Mouse (Mus musculus) MEL (cell line): ENCODE results near the gene Wnt7b. TPM values are rescaled to one million over a fixed set of nuclear protein-coding genes. Genes with fewer than 3 reads are reported as not detected.

Experiments used
- DNase-seq: peaks from one replicate; pipeline ENCODE4 v3.0.0; 2011; ENCODE audit warnings: low read depth, low spot score
- H3K27ac ChIP-seq: 2 replicates; pipeline ENCODE4 v1.5.1; 2012; ENCODE audit warnings: low read depth, mild to moderate bottlenecking, control low read depth, low read length, moderate library complexity; ENCODE audit not compliant: control insufficient read depth
- H3K27me3 ChIP-seq, 2 experiments: fragments of 150-350 bp in 1 of 2; sonication (generic) in 1 of 2; 2 replicates each; pipeline ENCODE4 v1.6.1; 2012; ENCODE audit warnings: low read length in 2 of 2, mild to moderate bottlenecking in 2 of 2, improper control_type of control experiment in 1 of 2, moderate library complexity in 1 of 2; ENCODE audit not compliant: insufficient read depth in 2 of 2, control insufficient read depth in 1 of 2
- H3K36me3 ChIP-seq, 2 experiments: 2 replicates each; pipeline ENCODE4 v1.6.1; 2012 to 2014; ENCODE audit warnings: low read length in 2 of 2, improper control_type of control experiment in 1 of 2, inconsistent platforms in 1 of 2, mild to moderate bottlenecking in 1 of 2; ENCODE audit not compliant: insufficient read depth in 2 of 2, control insufficient read depth in 1 of 2
- H3K4me1 ChIP-seq, 2 experiments: fragments of 150-350 bp in 1 of 2; sonication (generic) in 1 of 2; 2 replicates each; pipeline ENCODE4 v1.6.1; 2012; ENCODE audit warnings: low read length in 2 of 2, improper control_type of control experiment in 1 of 2, mild to moderate bottlenecking in 1 of 2; ENCODE audit not compliant: insufficient read depth in 2 of 2, control insufficient read depth in 1 of 2
- H3K4me3 ChIP-seq, 2 experiments: fragments of 150-350 bp in 1 of 2; sonication (generic) in 1 of 2; 2 replicates each; pipeline ENCODE4 v1.5.1; 2012; ENCODE audit warnings: low read depth in 2 of 2, low read length in 2 of 2, mild to moderate bottlenecking in 2 of 2, moderate library complexity in 2 of 2, control low read depth in 1 of 2, improper control_type of control experiment in 1 of 2; ENCODE audit not compliant: control insufficient read depth in 1 of 2, insufficient read depth in 1 of 2
- H3K79me2 ChIP-seq: 2 replicates; pipeline ENCODE4 v1.6.1; 2012; ENCODE audit warnings: mild to moderate bottlenecking, low read length, moderate library complexity; ENCODE audit not compliant: control insufficient read depth, poor library complexity, insufficient read depth
- H3K9ac ChIP-seq: 2 replicates; pipeline ENCODE4 v1.6.1; 2012; ENCODE audit warnings: low read depth, mild to moderate bottlenecking, control low read depth, low read length, moderate library complexity; ENCODE audit not compliant: control insufficient read depth, poor library complexity, severe bottlenecking
- H3K9me3 ChIP-seq: fragments of 150-350 bp; sonication (generic); replicated peaks from 2 replicates; pipeline ENCODE4 v1.6.1; 2012; ENCODE audit warnings: mild to moderate bottlenecking, low read length, improper control_type of control experiment, moderate library complexity; ENCODE audit not compliant: insufficient read depth
- BHLHE40 ChIP-seq: IDR thresholded peaks from 2 replicates; pipeline ENCODE4 v1.6.1; 2012; ENCODE audit warnings: low read depth, mild to moderate bottlenecking, inconsistent platforms, low read length, improper control_type of control experiment, borderline replicate concordance
- CHD2 ChIP-seq: IDR thresholded peaks from 2 replicates; pipeline ENCODE4 v1.6.1; 2011; ENCODE audit warnings: low read length, improper control_type of control experiment
- EP300 ChIP-seq, 2 experiments: IDR thresholded peaks; 2 replicates each; pipeline ENCODE4 v1.6.1; 2011; ENCODE audit warnings: improper control_type of control experiment in 2 of 2, low read length in 2 of 2, low read depth in 1 of 2, mild to moderate bottlenecking in 1 of 2
- ETS1 ChIP-seq: IDR thresholded peaks from 2 replicates; pipeline ENCODE4 v1.6.1; 2012; ENCODE audit warnings: low read depth, mild to moderate bottlenecking, inconsistent platforms, low read length, improper control_type of control experiment, moderate library complexity
- GATA1 ChIP-seq: IDR thresholded peaks from 2 replicates; pipeline ENCODE4 v1.6.1; 2011; ENCODE audit warnings: low read depth, low read length, improper control_type of control experiment
- JUND ChIP-seq: IDR thresholded peaks from 2 replicates; pipeline ENCODE4 v1.6.1; 2011; ENCODE audit warnings: low read depth, mild to moderate bottlenecking, improper control_type of control experiment, low read length
- MAZ ChIP-seq: IDR thresholded peaks from 2 replicates; pipeline ENCODE4 v1.6.1; 2012; ENCODE audit warnings: low read depth, mild to moderate bottlenecking, inconsistent platforms, low read length, improper control_type of control experiment
- NELFE ChIP-seq: IDR thresholded peaks from 2 replicates; pipeline ENCODE4 v1.6.1; 2011; ENCODE audit warnings: low read depth, low read length, improper control_type of control experiment
- NRF1 ChIP-seq: IDR thresholded peaks from 2 replicates; pipeline ENCODE4 v1.6.1; 2014; ENCODE audit warnings: low read depth, mild to moderate bottlenecking, inconsistent platforms, low read length, improper control_type of control experiment, moderate library complexity; ENCODE audit not compliant: poor library complexity, insufficient read depth, severe bottlenecking
- POLR2AphosphoS2 ChIP-seq: IDR thresholded peaks from 2 replicates; pipeline ENCODE4 v1.6.1; 2011; ENCODE audit warnings: low read length, improper control_type of control experiment
- POLR2AphosphoS5 ChIP-seq: IDR thresholded peaks from 2 replicates; pipeline ENCODE4 v1.6.1; 2012; ENCODE audit warnings: low read depth, borderline replicate concordance, mild to moderate bottlenecking, inconsistent platforms, low read length, moderate library complexity, mixed read lengths
- RCOR1 ChIP-seq: IDR thresholded peaks from 2 replicates; pipeline ENCODE4 v1.6.1; 2012; ENCODE audit warnings: low read depth, mild to moderate bottlenecking, inconsistent platforms, low read length, improper control_type of control experiment
- SIN3A ChIP-seq: IDR thresholded peaks from 2 replicates; pipeline ENCODE4 v1.6.1; 2012; ENCODE audit warnings: low read length, improper control_type of control experiment, inconsistent platforms
- TAL1 ChIP-seq: IDR thresholded peaks from 2 replicates; pipeline ENCODE4 v1.6.1; 2012; ENCODE audit warnings: mild to moderate bottlenecking, inconsistent platforms, low read length, moderate library complexity, mixed read lengths
- USF1 ChIP-seq: IDR thresholded peaks from 2 replicates; pipeline ENCODE4 v1.6.1; 2014; ENCODE audit warnings: low read depth, mild to moderate bottlenecking, inconsistent platforms, low read length, improper control_type of control experiment, moderate library complexity
- USF2 ChIP-seq, 2 experiments: IDR thresholded peaks; 2 replicates each; pipeline ENCODE4 v1.6.1; 2011 to 2012; ENCODE audit warnings: improper control_type of control experiment in 2 of 2, low read length in 2 of 2, borderline replicate concordance in 1 of 2, inconsistent platforms in 1 of 2, low read depth in 1 of 2, mild to moderate bottlenecking in 1 of 2; ENCODE audit not compliant: insufficient read depth in 1 of 2
- ZC3H11A ChIP-seq: IDR thresholded peaks from 2 replicates; pipeline ENCODE4 v1.6.1; 2012; ENCODE audit warnings: low read depth, mild to moderate bottlenecking, inconsistent platforms, low read length, improper control_type of control experiment
- ZKSCAN1 ChIP-seq: IDR thresholded peaks from 2 replicates; pipeline ENCODE4 v1.6.1; 2012; ENCODE audit warnings: low read depth, mild to moderate bottlenecking, inconsistent platforms, low read length, improper control_type of control experiment, moderate library complexity
- ZNF384 ChIP-seq: IDR thresholded peaks from 2 replicates; pipeline ENCODE4 v1.6.1; 2012; ENCODE audit warnings: low read depth, mild to moderate bottlenecking, inconsistent platforms, low read length, improper control_type of control experiment
- polyA plus RNA-seq, 2 experiments: library from polyadenylated mRNA; stranded (reverse) in 1 of 2; unstranded in 1 of 2; fragments of >175 nt in 1 of 2; fragments of >200 nt in 1 of 2; gene quantifications; 2 replicates each; pipeline versions ENCODE4 v1.2.1 to v1.2.4; 2012; ENCODE audit warnings: low replicate concordance in 2 of 2, low read depth in 1 of 2; ENCODE audit not compliant: insufficient read length in 2 of 2, insufficient read depth in 1 of 2, missing spikeins in 1 of 2
- total RNA-seq: library from RNA; depleted of rRNA; stranded (reverse); fragments of 300-350 nt; gene quantifications from 2 replicates; pipeline ENCODE4 v1.2.3, GENCODE M21; 2012; rRNA removed

Wnt7b gene
- total RNA-seq: not detected in 2 replicates
- not detected for polyA plus RNA-seq

DNA sequence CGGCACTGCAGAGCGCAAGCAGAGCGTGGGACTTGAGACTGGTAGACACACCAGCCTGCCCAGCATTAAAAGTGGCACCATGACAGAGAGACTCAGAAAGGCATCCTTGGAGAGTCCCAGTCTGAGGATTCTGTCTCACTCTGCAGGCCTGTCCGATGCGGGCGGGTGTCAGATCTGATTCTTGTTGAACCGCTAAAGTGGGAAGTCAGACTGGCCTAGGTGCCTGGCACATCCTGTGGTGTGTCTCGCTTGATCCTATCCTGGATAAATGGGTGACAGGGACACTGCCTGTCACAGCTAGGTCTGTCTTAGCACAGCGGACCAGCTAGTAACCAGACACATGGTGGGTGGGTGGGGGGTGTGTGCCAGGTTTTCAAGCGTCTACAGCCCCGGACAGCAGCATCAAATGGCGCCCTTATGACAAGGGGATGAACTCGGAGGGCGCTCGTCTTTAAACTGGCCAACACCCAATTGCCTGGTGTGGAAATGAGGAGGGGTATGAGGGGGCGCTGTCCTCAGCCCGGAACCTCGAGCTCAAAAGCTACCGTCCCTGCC is at the start of gene Wnt7b:
Gene Wnt7b (minus strand): TSS at position 118 of the 555 bp plus-strand sequence.
- Histone ChIP-seq H3K4me3 (no peak within 1 kb of the TSS), H3K36me3 (no peaks in the 10 kb centered on the region), H3K27me3 (no peaks in the 10 kb centered on the region; a peak in 1 of 4 replicates)
- no peak for TF ChIP-seq ZKSCAN1
- TF ChIP-seq, all 39 proteins: peak for 0
- Histone ChIP-seq H3K9ac (no peak within 1 kb of the TSS), H3K4me1 (no peaks in the 10 kb centered on the region), H3K9me3 (no peaks in the 10 kb centered on the region), H3K27ac (no peak within 1 kb of the TSS), H3K79me2 (no peaks in the 10 kb centered on the region)
- no peak for DNase-seq

DNA sequence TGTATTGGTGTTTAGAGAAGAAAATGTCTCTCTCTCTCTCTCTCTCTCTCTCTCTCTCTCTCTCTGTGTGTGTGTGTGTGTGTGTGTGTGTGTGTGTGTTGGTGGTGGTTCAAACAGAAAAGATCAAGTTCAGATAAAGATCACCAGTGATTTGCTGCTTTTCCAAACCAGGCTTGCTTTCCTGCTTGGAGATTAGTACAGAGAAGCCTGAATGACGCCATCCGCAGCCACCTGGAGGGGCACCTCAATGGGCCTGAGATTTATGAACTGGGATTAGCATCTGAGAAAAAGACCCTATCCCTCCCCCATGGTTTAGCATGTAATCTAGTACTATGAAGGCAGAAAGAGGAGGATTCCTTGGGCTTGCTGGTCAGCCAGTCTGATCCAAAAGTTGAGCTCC is 49.3 kb upstream of the Wnt7b start:
- Histone ChIP-seq H3K9ac (no peak overlapping the region), H3K36me3 (peaks cover 0 to 13% of the 10 kb centered on the region in 2 experiments; a peak in 2 of 4 replicates), H3K9me3 (no peaks in the 10 kb centered on the region), H3K79me2 (no peaks in the 10 kb centered on the region; the same call in 1 of the 2 replicates), H3K27ac (no peak overlapping the region), H3K4me3 (no peak overlapping the region), H3K27me3 (no peaks in the 10 kb centered on the region), H3K4me1 (peaks cover 8 to 14% of the 10 kb centered on the region in 2 experiments)
- TF ChIP-seq USF2 (IDR thresholded peaks at IDR 0.05; ENCODE audit: borderline replicate concordance in 1 of 2, insufficient read depth in 1 of 2, low read depth in 1 of 2, low read length in 2 of 2): no peak
- TF ChIP-seq TAL1: no peak
- TF ChIP-seq MAZ: no peak
- no peak for TF ChIP-seq SIN3A
- TF ChIP-seq ZC3H11A: no peak
- no peak for TF ChIP-seq ETS1
- no peak for TF ChIP-seq RCOR1
- no peak for TF ChIP-seq NRF1
- no peak for TF ChIP-seq GATA1
- TF ChIP-seq JUND: no peak
- TF ChIP-seq BHLHE40: no peak
- no peak for TF ChIP-seq CHD2
- TF ChIP-seq NELFE: no peak
- no peak for TF ChIP-seq POLR2AphosphoS2
- TF ChIP-seq USF1: no peak
- TF ChIP-seq POLR2AphosphoS5: no peak
- no peak for TF ChIP-seq EP300 (IDR thresholded peaks at IDR 0.05; ENCODE audit: low read depth in 1 of 2, low read length in 2 of 2)
- TF ChIP-seq ZNF384: no peak
- no peak for DNase-seq
